Mouse (Mus musculus) neural tube, embryonic 10.5 days (tissue): ENCODE results near the gene Syt5.
A peak's percentile ranks its signal among the peaks of the same experiment; 100 is the strongest.
"Not testable (repeated sequence)": the region's sequence is repeated elsewhere in the genome, so short reads cannot be mapped to it uniquely, and the experiment has no call there.

Experiments used
- DNase-seq: peaks from one replicate; pipeline ENCODE4 v3.0.0-alpha.2; 2017; ENCODE audit warnings: low spot score; ENCODE audit errors: extremely low spot score

The Syt5 gene

DNA sequence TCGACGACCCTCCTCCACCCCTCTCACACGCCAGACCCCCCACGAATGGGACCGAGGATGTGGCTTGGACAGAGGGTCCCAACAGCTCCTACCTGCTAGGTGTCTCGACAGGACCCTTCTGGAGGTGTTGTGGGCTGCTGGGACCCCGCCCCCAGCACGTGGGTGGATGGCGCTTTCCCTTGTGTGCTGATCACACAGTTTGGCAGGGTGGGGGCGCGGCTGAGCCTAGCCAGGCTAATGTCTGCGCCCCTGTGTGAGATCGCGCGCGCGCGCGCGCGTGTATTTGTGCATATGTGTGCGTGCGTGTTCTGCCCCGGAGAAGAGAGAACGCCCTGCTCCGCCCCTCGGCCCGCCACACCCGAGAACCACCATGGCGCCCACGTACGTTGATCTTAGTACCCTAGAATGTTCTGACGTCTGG is at the start of gene Syt5:
Gene Syt5, minus strand, starts transcription at position 321 of the 421 bp plus-strand sequence.
- no peak for DNase-seq

DNA sequence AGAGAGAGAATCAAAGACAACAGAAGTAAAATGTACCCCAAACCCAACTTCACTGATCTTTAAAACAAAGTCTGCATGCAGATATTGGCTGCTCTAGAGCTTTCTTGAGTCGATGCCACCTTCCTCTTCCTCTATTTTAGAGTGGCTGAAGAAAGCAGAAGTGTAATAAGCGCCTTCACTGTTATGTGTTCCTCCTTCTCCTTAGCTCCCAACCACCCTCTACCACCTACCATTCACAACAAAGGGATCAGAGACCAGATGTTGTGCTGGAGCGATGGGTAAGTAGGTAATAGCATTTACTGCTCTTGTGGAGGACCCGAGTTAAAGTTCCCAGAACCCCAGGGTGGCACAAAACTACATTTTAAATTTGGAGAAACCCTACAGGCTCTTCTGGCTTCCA is 49.7 kb upstream of the Syt5 start:
- DNase-seq: not testable (repeated sequence)

DNA sequence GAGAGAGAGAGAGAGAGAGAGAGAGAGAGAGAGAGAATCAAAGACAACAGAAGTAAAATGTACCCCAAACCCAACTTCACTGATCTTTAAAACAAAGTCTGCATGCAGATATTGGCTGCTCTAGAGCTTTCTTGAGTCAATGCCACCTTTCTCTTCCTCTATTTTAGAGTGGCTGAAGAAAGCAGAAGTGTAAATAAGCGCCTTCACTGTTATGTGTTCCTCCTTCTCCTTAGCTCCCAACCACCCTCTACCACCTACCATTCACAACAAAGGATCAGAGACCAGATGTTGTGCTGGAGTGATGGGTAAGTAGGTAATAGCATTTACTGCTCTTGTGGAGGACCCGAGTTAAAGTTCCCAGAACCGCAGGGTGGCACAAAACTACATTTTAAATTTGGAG is 34.1 kb upstream of the Syt5 start:
- DNase-seq: not testable (repeated sequence)

DNA sequence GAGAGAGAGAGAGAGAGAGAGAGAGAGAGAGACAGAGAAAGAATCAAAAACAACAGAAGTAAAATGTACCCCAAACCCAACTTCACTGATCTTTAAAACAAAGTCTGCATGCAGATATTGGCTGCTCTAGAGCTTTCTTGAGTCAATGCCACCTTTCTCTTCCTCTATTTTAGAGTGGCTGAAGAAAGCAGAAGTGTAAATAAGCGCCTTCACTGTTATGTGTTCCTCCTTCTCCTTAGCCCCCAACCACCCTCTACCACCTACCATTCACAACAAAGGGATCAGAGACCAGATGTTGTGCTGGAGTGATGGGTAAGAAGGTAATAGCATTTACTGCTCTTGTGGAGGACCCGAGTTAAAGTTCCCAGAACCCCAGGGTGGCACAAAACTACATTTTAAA is 25.0 kb upstream of the Syt5 start:
- not testable (repeated sequence) for DNase-seq

DNA sequence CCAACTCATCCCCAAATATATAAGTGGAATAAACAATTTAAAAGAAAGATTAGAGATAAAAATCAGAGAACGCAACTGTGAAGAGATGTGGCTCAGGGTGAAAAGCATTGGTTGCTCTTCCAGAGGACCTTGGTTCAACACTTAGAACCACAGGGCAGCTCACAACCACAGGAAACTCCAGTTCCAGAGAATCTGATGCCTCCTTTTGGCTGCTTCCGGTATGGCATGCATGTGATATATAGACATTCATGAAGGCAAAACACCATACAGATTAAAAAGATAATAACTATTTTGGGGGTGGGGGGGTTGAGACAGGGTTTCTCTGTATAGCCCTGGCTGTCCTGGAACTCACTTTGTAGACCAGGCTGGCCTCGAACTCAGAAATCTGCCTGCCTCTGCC is 15.3 kb upstream of the Syt5 start:
- no peak for DNase-seq

DNA sequence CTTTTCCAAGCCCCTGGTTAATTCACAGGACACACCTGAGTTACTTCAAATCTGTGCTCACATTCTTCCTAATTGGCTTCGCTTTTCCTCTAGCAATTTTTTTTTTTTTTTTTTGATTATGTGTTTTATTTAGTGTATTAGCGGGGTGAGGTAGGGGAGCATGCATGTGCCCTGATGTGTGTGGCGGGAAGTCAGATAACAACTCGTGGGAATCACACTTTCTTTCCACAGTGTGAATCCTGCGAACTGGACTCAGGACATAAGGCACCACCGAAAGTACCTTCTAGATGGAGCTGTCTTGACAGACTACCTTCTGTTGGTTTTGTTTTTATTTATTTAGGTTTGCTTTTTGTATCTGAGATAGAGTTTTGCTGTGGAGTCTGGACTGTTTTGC is 9.8 kb upstream of the Syt5 start:
- no peak for DNase-seq

DNA sequence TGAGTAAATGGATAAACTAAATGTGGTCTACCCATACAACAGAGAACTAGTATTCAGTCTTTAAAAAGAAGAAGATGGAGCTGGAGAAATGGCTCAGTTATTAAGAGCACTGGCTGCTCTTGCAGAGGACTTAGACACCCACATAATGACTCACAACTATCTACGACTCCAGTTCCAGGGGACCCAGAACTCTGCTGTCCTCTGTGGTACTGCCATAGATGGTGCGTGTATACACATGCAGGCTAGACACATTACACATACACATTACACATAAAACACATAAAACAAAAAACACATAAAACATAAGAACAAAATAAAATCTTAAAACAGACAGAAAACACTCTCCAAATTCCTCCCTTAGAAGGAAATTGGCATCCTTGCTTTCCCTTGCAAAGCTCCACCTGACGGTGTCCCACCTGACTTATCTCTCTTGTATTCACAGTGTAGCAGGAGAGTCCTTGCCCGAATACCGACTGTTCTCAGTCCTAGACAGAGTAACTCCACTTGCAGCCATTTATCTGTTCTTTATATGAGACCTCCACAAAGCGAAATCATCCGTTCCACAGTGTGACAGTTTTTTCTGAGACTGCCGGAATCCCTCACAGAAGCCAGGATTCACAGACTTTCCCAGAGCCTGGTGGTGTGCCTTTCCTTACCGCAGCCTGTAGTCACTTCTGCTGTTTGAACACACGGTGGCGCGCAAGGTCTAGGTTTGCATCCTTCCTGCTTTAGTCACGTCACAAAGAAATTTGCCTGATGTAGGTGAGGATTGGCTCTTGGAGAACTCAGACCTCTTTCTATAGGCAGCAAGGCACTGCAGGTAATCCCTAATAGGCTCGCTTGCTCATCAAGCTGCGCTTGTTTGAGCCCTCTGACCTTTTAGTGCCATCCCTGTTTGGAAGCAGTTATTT is 9.2 kb upstream of the Syt5 start:
- peak; percentile 79 for DNase-seq

DNA sequence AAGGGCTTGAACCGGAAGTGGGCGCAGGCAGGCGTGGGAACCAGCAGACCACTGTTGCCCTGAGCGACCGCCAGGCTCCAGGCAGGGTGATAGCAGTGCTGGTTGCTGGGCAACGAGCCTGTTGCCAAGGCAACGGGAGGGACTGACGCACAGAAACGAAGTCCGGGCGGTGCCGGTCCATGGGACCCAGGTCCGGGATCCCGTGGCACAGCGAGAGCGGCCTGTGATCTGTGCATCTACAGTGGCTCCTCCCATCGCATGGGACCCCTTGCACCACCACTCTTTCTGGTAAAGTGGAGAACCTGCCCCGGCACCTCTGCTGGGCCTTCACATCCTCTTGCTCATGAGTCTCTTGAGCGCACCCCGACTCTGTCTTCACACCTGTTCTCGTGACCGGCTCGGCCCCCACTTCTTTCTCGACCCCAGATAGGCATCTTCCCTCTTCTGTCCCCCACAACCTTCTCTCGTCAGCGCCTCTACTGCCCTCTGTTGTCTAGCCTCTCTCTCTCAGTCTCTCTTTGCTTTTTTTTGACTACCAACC is 680 bp downstream of the Syt5 start:
- DNase-seq: peak; percentile 88

DNA sequence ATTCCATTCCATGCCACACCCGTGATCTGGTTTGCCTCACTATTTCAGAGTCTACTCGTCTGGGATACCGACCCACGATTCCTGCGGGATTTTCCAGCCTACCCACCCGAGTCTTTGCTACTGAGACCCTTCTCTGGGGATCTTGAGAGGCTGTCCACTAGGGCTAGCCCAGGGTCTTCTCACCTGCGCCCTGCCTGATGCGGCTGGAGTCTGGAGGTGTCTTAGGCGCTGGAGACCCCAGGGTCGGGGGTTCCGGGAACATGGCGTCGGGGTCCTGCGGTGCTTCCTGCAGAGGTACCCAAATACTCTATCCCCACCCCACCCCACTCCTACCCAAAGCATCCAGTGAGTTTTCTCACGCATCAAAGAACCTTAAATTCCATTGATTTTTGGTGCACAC is 1.3 kb downstream of the Syt5 start:
- no peak for DNase-seq

DNA sequence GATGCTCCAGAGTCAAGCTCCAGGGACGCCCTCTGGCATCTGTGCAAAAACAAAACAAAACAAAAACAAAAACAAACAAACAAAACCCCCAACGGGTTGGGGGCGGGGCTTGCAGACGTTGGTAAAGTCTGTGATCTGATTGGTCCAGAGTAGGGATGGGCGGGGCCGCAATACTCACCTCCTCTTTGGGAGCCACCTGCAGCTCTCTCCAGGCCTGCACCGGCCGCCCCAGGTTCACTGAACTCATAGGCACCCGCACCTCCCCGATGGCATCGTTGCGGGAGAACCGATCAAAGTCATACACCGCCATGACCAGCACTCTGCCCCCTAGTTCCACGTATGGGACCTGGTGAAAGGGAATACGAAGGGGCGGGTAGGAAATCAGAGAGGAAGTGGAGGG is 5.3 kb downstream of the Syt5 start:
- DNase-seq: no peak

DNA sequence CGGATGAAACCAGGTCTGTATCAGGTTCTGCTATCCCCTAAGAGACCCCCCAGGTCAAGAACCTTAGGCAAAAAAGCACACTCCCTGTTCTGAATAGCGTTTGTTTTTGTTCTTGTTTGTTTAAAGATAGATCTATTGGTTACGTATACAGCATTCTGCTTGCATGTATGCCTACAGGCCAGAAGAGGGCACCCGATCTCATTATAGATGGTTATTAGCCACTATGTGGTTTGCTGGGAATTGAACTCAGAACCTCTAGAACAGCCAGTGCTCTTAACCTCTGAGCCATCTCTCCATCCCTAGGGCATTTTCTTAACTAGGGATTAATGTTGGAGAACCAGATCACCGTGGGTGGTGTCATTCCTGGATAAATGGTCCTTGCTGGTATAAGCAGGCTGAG is 6.0 kb downstream of the Syt5 start:
- no peak for DNase-seq

DNA sequence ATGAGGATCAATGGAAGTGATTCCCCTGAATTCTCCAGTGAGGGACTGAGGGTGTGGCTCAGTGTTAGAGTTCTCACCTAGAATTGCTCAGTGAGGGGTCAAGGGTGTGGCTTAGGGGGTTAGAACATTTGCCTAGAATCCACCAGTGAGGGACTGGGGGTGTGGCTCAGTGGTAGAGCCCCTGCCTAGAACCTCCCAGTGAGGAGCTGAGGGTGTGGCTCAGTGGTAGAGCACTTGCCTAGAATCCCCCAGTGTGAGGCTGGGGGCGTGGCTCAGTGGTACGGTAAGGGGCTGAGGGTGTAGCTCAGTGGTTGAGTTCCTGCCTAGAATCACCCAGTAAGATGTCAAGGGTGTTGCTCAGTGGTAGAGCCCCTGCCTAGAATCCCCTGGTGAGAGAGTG is 8.3 kb downstream of the Syt5 start:
- no peak for DNase-seq

DNA sequence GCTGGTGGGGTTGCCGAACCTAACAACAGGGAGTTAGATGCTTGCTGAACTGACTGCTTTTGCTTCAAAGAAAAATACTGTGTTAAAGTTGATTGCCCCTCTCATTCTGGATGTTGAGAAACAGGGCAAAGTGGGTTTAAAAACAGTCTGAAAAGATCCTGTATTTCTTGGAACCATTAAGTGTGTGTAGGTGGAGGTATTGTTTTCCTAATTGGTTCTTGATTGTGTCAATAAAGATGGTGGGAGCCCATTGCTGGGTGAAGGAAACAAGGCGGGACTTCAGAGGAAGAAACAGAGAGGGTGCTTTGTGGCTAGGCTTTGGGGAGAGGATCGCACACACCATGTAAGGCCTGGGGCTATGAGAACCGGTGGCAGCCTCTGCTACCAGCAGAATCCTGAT is 10.2 kb downstream of the Syt5 start:
- DNase-seq: no peak

DNA sequence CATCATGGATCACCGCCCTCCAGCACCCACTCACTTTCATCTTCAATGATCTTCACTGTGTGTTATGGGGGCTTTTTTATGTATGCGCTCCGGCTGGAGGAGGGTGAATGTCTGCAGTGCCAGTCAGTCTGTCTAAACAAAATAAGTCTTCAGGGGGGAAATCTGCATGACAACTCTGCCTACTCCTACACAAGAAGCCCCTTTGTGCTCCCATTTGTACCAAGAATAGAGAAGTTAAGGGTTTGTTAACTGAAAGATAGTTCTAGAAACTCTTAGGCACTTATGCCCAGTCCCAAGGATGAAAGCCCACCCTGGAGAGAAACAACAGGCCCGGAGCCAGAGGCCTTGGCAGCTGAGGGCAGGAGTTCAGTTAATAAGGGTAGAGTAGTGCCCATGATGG is 11.0 kb downstream of the Syt5 start:
- DNase-seq: no peak

DNA sequence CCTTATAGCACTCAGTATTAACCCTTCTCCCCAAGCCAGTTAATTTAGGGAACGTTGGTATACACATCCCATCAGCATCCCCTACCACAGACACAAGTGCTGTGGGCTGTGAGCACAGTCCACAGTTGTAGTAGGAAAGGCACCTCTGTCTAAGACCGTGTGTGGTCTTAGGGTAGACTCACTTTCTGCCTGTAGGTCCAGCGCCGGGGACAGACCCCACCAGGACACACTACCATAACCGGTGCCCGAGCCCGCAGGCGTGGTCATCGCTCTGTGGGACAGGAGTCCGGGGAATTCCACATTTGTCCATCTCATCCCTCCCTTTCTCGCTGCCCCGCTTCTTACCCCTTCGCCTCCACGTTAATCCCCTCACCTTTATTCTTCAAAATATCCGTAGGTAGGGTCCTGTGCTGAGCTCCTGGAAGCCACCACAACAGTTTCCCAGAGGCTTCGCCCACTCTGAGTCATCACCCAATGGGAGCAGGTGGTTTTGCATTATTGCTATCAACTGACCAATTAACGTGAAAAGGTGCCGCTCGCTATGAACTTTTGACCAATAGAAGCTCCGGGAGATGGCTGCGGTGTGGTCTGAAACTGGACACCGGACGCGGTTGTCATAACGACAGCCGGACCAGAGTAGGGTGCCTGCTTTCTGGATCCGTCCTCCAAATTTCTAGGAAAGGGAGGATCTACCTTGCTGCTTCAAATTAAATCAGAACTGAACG is 15.2 kb downstream of the Syt5 start, which contains the start of gene Dnaaf3:
Gene Dnaaf3, minus strand, starts transcription at position 449 of the 725 bp plus-strand sequence.
- peak; percentile 87 for DNase-seq

DNA sequence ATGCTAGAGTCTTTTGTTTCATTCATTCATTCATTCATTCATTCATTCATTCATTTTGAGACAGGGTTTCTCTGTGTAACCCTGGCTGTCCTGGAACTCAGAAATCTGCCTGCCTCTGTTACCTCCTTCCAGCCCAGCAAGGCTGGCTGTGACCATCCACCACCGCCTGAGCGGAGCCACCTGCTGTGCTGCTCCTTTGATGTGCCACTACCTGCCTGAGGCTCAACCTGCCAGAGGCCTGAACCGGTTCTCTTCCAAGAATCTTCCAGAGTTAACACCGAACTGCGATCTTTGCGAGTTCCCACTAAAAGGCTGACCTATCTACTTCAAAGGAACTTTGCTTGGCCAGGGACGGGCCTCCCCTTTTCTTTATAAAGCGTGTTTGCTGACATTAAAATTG is 17.2 kb downstream of the Syt5 start:
- not testable (repeated sequence) for DNase-seq

DNA sequence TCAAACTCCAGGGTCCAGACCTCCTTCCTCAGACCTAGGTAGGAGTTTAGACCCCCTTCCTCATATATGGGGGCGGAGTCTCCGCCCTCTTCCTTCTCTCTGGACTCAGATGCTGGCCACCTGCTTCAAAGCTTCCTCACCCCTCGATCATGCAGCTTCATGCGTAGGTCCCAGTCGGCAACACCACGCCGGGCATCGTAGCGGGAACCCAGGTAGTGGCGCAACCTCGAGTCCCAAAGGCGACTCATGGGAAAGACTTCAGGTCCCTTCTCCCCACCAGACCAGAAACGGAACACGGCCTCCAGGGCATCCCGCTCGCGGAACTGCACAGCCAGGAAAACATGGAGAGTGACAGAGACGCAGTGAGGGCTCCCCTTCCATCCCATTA is 20.0 kb downstream of the Syt5 start:
- DNase-seq: no peak

DNA sequence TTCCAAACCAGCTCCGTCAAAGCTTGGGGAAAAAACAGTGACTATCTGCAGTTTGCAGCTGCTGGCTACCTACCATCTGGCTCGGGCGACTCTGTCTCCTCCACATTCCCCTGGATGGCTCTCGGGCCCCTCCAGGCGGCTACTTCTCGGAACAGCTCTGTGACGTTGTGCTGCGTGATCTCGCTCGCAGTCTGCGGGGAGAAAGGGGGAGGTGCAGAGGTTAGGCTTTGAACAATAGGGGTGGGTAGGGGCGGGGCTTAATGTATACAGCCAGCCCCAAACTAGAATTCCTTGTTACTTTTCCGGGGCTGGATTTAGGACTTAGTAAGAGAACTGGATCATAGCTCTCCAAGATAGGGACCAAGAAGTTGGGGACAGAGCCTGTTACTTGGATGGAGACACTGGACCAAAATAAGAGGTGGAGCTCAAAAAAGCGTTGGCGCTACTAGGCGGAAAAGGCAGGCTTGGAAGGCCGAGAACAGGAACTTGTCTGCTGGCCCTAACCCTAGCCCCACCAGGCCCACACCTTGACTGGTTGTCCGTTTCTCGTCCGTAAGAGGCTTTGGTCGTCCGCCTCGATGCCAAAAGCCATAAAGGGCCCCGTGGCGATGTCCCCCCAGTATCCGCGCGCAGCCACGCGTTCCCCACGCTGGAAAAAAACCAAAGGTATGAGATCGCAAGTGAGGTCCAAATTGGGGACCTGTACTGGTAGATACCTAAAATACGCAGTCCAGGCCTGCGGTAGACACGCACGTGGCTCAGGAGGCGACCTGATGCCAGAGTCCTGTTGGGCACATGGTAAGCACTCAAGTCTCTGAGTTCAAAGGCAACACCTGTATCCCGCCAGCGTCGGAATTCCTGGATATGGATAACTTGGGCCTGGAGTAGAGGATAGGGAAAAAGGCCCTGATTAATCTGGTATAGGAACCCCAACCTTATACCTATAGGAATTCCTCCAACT is 20.7 kb downstream of the Syt5 start:
- peak; percentile 86 for DNase-seq

DNA sequence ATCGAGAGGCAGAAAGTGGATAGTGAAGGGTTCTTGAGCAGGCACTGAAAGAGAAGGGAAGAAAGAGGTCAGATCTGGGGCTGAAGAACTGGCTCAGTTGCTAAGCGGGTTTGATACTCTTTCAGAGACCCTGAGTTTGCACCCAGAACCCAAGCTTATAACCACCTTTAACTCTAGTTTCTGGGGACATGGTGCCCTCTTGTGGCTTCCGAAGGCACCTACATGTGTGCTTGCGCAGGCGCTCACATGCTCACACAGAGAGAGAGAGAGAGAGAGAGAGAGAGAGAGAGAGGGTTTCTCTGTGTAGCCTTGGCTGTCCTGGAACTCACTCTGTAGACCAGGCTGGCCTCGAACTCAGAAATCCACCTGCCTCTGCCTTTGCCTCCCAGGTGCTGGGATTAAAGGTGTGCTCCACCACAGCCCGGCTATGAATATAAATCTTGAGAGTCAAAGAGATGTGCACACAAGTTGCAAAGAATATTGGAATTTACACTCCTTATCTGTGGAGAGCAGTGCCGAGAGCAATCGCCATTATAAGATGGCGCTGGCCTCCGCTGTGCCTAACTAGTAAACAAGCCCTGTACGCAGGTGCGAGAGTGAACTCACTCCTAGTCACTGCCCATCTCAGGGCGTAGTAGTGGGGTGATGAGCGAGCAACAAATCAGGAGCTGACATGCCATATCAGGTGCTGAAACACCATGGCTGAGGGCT is 23.0 kb downstream of the Syt5 start, which contains the start of gene Tnni3:
Gene Tnni3, minus strand, starts transcription at position 18 of the 711 bp plus-strand sequence.
- peak; percentile 68 for DNase-seq
